Mouse (Mus musculus) thymus, adult 2 months (tissue): Measurements from ENCODE around the gene Ttc9.

Experiments used
- CTCF ChIP-seq: fragments of 200-500 bp; IDR thresholded peaks from 2 replicates; pipeline ENCODE4 v1.5.1; 2012; ENCODE audit warnings: mild to moderate bottlenecking, control low read depth, low read length, moderate library complexity, borderline replicate concordance; ENCODE audit not compliant: control insufficient read depth, poor library complexity, insufficient read depth; ENCODE audit errors: extremely low read depth
- POLR2A ChIP-seq: fragments of 200-500 bp; IDR thresholded peaks from 2 replicates; pipeline ENCODE4 v1.6.1; 2012; ENCODE audit warnings: mild to moderate bottlenecking, low read length, control low read depth, moderate library complexity; ENCODE audit not compliant: control insufficient read depth, poor library complexity, insufficient read depth; ENCODE audit errors: extremely low read depth

DNA sequence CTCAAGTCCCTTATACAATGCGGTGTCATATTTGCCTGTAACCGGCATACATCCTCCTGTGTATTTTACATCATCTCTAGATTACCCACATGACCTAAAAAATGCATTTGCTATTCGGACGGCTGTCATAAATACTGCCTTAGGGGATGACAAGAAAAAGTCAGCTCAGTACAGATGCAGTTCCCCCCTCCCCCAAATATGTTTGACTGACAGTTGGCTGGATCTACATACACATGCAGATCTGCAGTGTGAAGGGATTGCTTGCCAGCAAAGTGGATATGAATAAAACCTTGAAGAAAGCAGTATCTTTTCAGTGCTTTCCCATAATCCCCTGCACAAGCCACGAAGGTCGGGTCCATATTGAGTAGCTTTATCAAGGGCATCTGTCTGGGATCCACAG is 15.8 kb downstream of the Ttc9 start:
- TF ChIP-seq CTCF = no peak
- TF ChIP-seq POLR2A = no peak
